Mouse (Mus musculus) liver, embryonic 11.5 days (tissue): ENCODE measurements at regions not wholly inside any gene's neighbourhood (a gene's known extent, or its start where the extent isn't known, plus 50 kb on each side); places are given as distances from the start of the nearest gene placed in this dataset.
A peak's percentile ranks its signal among the peaks of the same experiment; 100 is the strongest.

Experiments used
- ATAC-seq: fragments of 200-750 bp; cut with Nextera tagmentation; replicated peaks from 2 replicates; pipeline ENCODE4 v1.8.0; 2017; ENCODE audit warnings: moderate number of reproducible peaks, mild to moderate bottlenecking, moderate TSS enrichment, moderate library complexity; ENCODE audit not compliant: low FRiP score
- DNase-seq: peaks from one replicate; pipeline ENCODE4 v3.0.0-alpha.2; 2017; ENCODE audit warnings: low spot score
- H3K27ac ChIP-seq: fragments of 300-500 bp; sonication (generic); 2 replicates; pipeline ENCODE4 v1.5.1; 2014; ENCODE audit warnings: mild to moderate bottlenecking, low read depth, low read length, control low read depth
- H3K27me3 ChIP-seq: fragments of 300-500 bp; sonication (generic); replicated peaks from 2 replicates; pipeline ENCODE4 v1.6.1; 2014; ENCODE audit warnings: low read length, mixed read lengths; ENCODE audit not compliant: control insufficient read depth, insufficient read depth
- H3K36me3 ChIP-seq: fragments of 300-500 bp; sonication (generic); 2 replicates; pipeline ENCODE4 v1.6.1; 2014; ENCODE audit warnings: mild to moderate bottlenecking, low read length, moderate library complexity, mixed read lengths; ENCODE audit not compliant: control insufficient read depth, insufficient read depth
- H3K4me1 ChIP-seq: fragments of 300-500 bp; sonication (generic); replicated peaks from 2 replicates; pipeline ENCODE4 v1.6.1; 2014; ENCODE audit warnings: low read length, mixed read lengths; ENCODE audit not compliant: control insufficient read depth, insufficient read depth
- H3K4me2 ChIP-seq: fragments of 300-500 bp; sonication (generic); 2 replicates; pipeline ENCODE4 v1.6.1; 2014; ENCODE audit warnings: mild to moderate bottlenecking, control low read depth, moderate library complexity
- H3K4me3 ChIP-seq: fragments of 300-500 bp; sonication (generic); 2 replicates; pipeline ENCODE4 v1.5.1; 2014; ENCODE audit warnings: low read depth, low read length, control low read depth
- H3K9ac ChIP-seq: fragments of 300-500 bp; sonication (generic); 2 replicates; pipeline ENCODE4 v1.6.1; 2014; ENCODE audit warnings: low read depth, low read length, control low read depth
- H3K9me3 ChIP-seq: fragments of 300-500 bp; sonication (generic); 2 replicates; pipeline ENCODE4 v1.6.1; 2016; ENCODE audit warnings: low read length, inconsistent platforms, mixed read lengths; ENCODE audit not compliant: control insufficient read depth
- WGBS: fragments of 180-500 bp; shearing (Covaris S2); extraction: QIAGEN DNeasy Blood & Tissue Kit; methylation state at CpG from one replicate; pipeline ENCODE4 v1.1.7; 2014; 5-methylcytosine and 5-hydroxymethylcytosine counted together

GRCm38 (mm10) chr9:41328056-41328455, 166.6 kb upstream of the Ubash3b start:
- Histone ChIP-seq H3K9ac (no peak overlapping the region), H3K9me3 (no peaks in the 10 kb centered on the region), H3K4me3 (no peak overlapping the region), H3K36me3 (no peaks in the 10 kb centered on the region), H3K27me3 (no peaks in the 10 kb centered on the region), H3K27ac (no peak overlapping the region), H3K4me2 (no peak overlapping the region; the same call in 1 of the 2 replicates), H3K4me1 (no peaks in the 10 kb centered on the region)
- WGBS: 28% methylated on average over 1 of the region's 1 CpGs
- DNase-seq (no peak), ATAC-seq (no peak)

GRCm38 (mm10) chr9:41327561-41327960, 166.1 kb upstream of the Ubash3b start:
- Histone ChIP-seq H3K9me3 (no peaks in the 10 kb centered on the region), H3K9ac (no peak overlapping the region), H3K4me2 (no peak overlapping the region; the same call in 1 of the 2 replicates), H3K4me1 (no peaks in the 10 kb centered on the region), H3K27me3 (no peaks in the 10 kb centered on the region), H3K27ac (no peak overlapping the region), H3K4me3 (no peak overlapping the region), H3K36me3 (no peaks in the 10 kb centered on the region)
- WGBS: 70% methylated on average over 1 of the region's 1 CpGs
- DNase-seq (no peak), ATAC-seq (no peak)

- DNase-seq (no peak), ATAC-seq (no peak; the same call in 1 of the 2 replicates)
- H3K4me2 ChIP-seq: peak overlapping the region; percentile 20; the same call in 1 of the 2 replicates
- no peak overlapping the region for H3K9ac ChIP-seq
- H3K4me3 ChIP-seq: no peak overlapping the region
- H3K9me3 ChIP-seq: no peaks in the 10 kb centered on the region
- H3K4me1 ChIP-seq: no peaks in the 10 kb centered on the region
- no peaks in the 10 kb centered on the region for H3K27me3 ChIP-seq
- peak overlapping the region; percentile 28; the same call in 1 of the 2 replicates for H3K27ac ChIP-seq
- WGBS: 44% methylated on average over 10 of the region's 10 CpGs
- H3K36me3 ChIP-seq: no peaks in the 10 kb centered on the region
Measured at GRCm38 (mm10) chr9:41326772-41327560, 165.5 kb upstream of the Ubash3b start.

GRCm38 (mm10) chr9:41321521-41321920, 160.0 kb upstream of the Ubash3b start:
- Histone ChIP-seq H3K27me3 (no peaks in the 10 kb centered on the region), H3K36me3 (no peaks in the 10 kb centered on the region), H3K4me2 (no peak overlapping the region), H3K27ac (no peak overlapping the region), H3K9ac (no peak overlapping the region), H3K4me1 (no peaks in the 10 kb centered on the region), H3K4me3 (no peak overlapping the region), H3K9me3 (no peaks in the 10 kb centered on the region)
- WGBS: 49% methylated on average over 7 of the region's 7 CpGs
- ATAC-seq (no peak), DNase-seq (no peak)

- Histone ChIP-seq H3K4me2 (no peak overlapping the region), H3K27ac (no peak overlapping the region), H3K9ac (no peak overlapping the region), H3K36me3 (no peaks in the 10 kb centered on the region), H3K4me3 (no peak overlapping the region), H3K4me1 (no peaks in the 10 kb centered on the region), H3K9me3 (no peaks in the 10 kb centered on the region), H3K27me3 (no peaks in the 10 kb centered on the region)
- WGBS: 60% methylated on average over 2 of the region's 2 CpGs
- ATAC-seq (no peak), DNase-seq (no peak)
Measured at GRCm38 (mm10) chr9:41319066-41319465, 157.6 kb upstream of the Ubash3b start.

- no peak overlapping the region for H3K9ac ChIP-seq
Measured at GRCm38 (mm10) chr9:41306229-41306628, 144.7 kb upstream of the Ubash3b start.

GRCm38 (mm10) chr9:41303494-41303828, 142.0 kb upstream of the Ubash3b start:
- H3K27me3 ChIP-seq: peaks cover 3% of the 10 kb centered on the region
- no peak overlapping the region for H3K27ac ChIP-seq
- no peaks in the 10 kb centered on the region for H3K9me3 ChIP-seq
- ATAC-seq: no peak
- H3K4me1 ChIP-seq: no peaks in the 10 kb centered on the region
- no peak overlapping the region for H3K9ac ChIP-seq
- DNase-seq: no peak
- no peak overlapping the region for H3K4me2 ChIP-seq
- WGBS: 59% methylated on average over 3 of the region's 3 CpGs
- no peak overlapping the region for H3K4me3 ChIP-seq
- no peaks in the 10 kb centered on the region for H3K36me3 ChIP-seq

More at GRCm38 (mm10) chr9:41306229-41306628, 144.7 kb upstream of the Ubash3b start:
- DNase-seq: no peak
- Histone ChIP-seq H3K4me1 (no peaks in the 10 kb centered on the region), H3K4me2 (no peak overlapping the region), H3K4me3 (no peak overlapping the region), H3K27ac (no peak overlapping the region), H3K9me3 (no peaks in the 10 kb centered on the region), H3K27me3 (peaks cover 3% of the 10 kb centered on the region), H3K36me3 (no peaks in the 10 kb centered on the region)
- ATAC-seq: no peak

- H3K4me2 ChIP-seq: no peak overlapping the region
- no peaks in the 10 kb centered on the region for H3K4me1 ChIP-seq
- DNase-seq (no peak), ATAC-seq (no peak)
- no peaks in the 10 kb centered on the region for H3K36me3 ChIP-seq
- no peak overlapping the region for H3K27ac ChIP-seq
- no peak overlapping the region for H3K4me3 ChIP-seq
- 67% methylated on average over 8 of the region's 8 CpGs for WGBS
- no peak overlapping the region for H3K9ac ChIP-seq
- peaks cover 3% of the 10 kb centered on the region for H3K27me3 ChIP-seq
- no peaks in the 10 kb centered on the region for H3K9me3 ChIP-seq
Measured at GRCm38 (mm10) chr9:41302809-41303493, 141.5 kb upstream of the Ubash3b start.

GRCm38 (mm10) chr9:41286145-41286468, 124.6 kb upstream of the Ubash3b start:
- no peak for ATAC-seq
- no peaks in the 10 kb centered on the region for H3K36me3 ChIP-seq
- no peaks in the 10 kb centered on the region for H3K4me1 ChIP-seq
- no peaks in the 10 kb centered on the region for H3K27me3 ChIP-seq
- no peak overlapping the region for H3K9ac ChIP-seq
- WGBS: 84% methylated on average over 4 of the region's 4 CpGs
- no peak overlapping the region for H3K4me2 ChIP-seq
- H3K4me3 ChIP-seq: no peak overlapping the region
- H3K27ac ChIP-seq: no peak overlapping the region
- H3K9me3 ChIP-seq: no peaks in the 10 kb centered on the region
- no peak for DNase-seq
